Mouse (Mus musculus): ENCODE measurements around the gene Bcl2l2.

Bcl2l2 gene

DNA sequence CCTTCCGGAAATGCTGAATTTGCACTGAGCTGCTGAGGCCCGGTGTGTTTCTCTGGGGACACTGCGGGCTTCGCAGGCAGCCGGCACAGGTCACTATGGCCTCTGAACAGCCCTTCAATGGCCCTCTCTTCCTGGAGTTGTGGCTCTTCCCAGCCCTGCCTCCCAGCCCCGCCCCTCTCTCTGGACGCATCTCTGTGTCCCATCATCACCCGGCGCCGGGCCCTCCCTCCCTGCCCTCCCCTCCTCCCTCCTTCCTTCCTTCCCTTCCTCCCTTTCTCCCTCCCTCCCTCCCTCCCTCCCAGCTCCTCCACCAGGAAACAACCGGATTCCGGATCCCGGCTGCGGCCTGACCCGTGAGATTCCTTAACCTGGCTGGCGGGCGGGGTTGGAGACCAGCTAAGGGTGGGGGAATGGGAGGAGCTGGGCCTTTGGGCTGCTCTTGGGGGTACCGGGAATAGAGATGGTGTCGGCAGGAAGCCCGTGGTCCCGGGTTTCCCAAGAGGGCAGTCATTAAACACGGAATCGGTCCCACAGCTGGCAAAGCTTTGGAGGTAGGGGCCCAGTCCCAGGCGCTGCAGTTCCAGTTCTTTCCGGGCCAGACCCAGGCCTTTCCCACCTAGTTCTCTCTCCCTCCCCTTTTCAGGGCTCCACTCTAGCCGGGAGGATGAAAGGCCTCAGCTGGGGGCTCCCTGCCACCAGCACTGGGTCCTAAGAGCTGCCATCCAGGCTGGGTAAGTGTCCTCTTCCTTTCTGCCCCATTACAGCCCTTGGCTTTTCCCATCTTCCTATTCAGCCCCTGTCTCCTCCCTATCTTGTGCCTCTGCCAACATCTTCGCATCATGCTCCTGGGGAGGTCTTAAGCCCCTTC is at the start of gene Bcl2l2, which contains the start of gene Gm20521:
TSS of gene Bcl2l2 (plus strand) at position 224 of the 868 bp plus-strand sequence.
TSS of gene Gm20521 (plus strand) at position 288 of the 868 bp plus-strand sequence.
- peak; percentile 77 to 88 for DNase-seq (ENCODE audit: low spot score in 2 of 2)

DNA sequence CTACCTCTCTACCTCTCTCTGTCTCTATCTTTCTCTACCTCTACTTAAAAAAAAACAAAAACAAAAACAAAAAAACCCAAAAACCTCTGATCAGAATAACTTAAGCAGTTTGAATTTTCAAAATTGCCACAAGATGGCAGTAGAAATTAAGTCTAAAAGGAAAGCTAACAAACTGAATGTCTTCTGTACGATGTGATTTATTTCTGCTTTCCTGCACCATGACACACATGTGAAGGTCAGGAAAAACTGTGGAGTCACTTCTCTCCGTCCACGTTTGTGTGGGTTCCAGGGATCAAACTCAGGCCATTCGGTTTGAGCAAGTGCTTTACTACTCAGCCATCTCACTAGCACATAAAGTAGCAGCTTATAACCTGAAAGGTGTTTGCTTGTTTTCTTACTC is 39.7 kb upstream of the Bcl2l2 start:
- no peak for DNase-seq (ENCODE audit: low spot score in 2 of 2)

DNA sequence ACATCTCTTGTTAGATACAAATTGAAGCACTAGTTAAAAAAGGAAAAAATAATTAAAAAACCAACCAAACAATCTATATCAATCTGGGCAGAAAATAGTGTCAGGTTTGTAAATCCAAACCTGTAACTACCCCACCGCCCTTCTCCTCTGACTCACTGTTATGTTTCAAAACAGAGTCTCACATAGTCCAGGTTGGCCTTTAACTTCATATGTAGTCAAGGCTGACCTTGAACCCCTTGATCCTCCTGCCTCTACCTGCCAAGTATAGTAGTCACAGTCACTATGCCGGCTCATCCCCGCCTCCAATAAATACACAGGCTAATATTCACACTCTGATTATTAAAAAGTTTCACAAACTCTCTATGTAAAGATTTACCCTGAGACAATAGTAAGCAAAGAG is 27.5 kb upstream of the Bcl2l2 start:
- DNase-seq (ENCODE audit: low spot score in 2 of 2): no peak

DNA sequence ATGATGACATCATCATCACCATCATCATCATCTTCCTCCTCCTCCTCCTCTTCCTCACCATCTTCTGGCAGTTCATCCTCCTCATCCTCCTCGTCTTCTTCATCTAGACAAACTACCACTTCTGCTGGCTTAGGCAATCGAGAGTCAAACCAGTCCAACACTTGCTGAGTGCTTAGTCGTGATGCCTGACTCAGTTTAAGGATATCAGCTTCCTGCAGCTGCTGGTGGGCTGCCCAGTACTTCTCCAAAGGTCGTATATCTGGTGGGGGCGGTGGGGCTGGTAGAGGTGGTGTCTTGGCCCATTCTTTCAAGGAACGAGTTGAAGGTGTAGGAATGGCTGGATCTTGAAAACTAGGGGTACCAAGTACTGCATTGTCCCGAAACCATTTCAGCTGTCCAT is 26.5 kb upstream of the Bcl2l2 start:
- DNase-seq (ENCODE audit: low spot score in 2 of 2): no peak

DNA sequence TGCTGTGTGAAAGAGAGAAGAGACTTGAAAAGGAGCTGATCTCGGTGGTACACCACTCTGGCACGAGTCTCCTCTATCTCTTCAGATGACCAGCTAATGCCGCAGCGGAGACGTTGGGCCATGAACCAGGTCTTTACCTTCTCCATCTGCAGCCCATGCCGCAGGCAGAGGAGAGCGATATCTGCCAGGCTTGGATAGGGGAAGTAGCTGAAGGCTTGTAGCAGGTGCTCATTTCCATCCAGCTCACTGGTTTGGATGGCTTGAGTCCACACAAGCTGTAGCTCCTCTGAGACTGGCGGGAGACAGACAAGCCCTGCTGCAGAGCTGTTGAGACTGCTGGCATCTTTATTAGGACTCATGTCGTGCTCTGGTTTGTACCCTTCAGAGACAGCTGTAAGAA is 25.3 kb upstream of the Bcl2l2 start:
- DNase-seq (ENCODE audit: low spot score in 2 of 2): no peak

DNA sequence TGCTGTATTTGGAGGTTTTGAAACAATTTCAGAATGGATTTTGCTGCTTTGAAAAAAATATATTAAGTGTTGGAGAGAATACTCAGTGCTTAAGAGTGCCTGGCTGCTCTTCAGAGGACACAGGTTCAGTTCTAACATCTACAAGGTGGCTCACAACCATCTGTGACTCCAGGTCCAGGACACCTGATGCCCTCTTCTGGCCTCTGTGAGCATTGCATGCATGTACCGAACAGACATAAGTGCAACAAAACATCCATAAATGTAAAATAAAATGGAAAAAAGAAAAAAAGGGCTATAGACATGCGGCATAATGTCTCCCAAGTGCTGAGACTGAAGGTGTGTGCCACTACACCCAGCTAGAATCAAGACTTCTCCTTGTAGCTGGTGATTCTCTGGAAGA is 22.7 kb upstream of the Bcl2l2 start:
- DNase-seq (ENCODE audit: low spot score in 2 of 2): no peak

DNA sequence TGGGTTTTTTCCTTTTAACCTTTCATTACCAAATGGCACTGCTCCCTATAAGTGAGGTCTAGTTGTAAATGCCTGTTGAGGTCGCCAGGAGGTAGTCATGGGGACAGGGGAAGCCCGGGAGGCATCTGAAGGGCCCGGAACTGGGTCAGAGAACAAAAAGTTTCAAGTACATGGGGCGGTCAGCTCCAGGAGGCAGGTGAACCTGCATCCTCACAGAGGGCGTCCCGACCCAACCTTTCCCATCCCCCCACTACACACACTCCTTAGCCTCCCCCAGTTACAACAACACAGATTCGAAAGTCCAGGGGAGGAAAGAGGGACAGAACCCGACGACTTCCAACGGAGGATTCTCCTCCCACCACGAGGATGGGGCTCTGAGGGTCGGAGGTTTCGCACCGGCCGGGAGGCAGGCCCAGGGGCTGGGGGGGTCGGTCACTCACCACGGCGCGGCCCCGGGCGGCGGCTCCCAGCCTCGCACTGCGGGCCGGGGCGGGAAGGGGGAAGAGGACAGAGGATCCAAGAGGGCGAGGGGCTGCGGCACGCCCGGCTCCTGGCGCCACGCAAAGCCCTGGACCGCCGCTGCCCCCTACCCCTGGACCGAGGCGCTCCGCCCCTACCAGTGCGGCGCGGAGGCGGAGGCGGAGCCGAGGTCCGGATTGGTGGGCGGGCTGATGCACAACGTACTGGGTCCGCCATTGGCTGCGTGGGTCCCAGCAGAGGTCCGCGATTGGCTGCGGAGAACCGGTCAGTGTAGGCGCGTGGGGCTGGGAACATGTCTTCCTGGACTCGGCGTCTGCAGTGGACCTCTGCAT is 19.5 kb upstream of the Bcl2l2 start:
- DNase-seq (ENCODE audit: low spot score in 2 of 2): peak; percentile 89 to 91

DNA sequence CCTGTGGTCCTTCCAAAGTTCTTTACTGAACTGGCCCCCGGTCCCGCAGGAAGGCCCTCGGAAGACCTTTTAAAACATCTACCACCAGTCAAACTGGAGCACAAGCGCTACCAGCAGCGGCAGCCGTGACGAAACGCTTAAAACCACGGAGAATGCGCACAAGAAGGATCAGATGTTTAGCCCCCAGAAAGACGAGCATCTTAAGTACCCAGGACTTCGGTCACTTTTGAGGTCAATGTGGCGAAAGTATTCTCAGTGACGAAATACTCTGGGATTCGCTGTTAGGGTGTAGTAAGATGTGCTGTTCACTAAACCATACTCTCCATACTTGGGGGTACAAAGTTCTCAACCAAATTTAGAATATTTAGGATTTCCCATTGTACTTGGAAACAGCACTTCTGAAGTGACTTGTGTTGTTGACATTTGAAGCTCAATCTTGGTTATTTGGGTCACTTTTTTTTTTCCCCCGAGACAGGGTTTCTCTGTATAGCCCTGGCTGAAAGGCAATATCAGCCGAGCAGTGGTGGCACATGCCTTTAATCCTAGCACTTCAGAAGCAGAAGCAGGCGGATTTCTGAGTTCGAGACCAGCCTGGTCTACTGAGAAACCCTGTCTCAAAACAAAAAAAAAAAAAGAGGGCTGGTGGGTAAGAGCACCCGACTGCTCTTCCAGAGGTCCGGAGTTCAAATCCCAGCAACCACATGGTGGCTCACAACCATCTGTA is 18.7 kb upstream of the Bcl2l2 start:
- no peak for DNase-seq (ENCODE audit: low spot score in 2 of 2)

DNA sequence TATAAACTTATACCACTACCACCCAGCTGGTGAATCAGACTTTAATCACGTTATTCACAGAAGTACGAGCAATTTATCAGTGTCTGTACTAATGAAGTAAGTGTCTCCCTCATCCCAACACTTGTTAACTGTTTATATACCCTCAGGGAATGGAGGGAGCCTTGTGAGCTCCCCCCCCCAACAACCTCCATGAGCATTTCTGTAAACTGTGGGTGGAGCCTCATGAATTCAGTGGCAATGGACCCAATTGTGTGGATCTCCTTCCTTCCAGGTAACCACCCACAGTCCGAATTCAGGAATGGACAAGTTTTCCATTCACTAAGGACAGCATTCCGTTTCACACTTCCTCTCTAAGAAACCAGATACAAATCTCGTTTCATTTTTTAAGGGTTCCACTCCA is 17.6 kb upstream of the Bcl2l2 start:
- DNase-seq (ENCODE audit: low spot score in 2 of 2): no peak

DNA sequence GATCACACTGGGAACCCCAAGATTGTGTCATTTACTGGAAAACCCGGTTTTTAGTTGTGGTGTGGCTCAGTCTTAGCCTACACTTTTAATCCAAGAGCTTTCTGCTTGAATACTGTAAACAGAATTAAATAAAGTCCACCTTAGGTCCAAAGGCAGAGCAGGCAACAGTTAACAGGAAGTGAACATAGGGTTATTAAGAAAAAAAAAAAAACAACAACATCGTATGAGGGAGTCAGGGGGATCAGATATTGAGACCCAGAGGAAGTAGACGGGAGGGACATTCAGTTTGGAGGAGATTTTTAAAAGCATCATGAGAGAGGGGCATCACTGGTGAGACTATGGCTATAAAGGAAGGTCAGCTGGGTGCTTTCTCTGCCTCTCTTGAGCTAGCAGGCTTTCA is 16.9 kb upstream of the Bcl2l2 start:
- DNase-seq (ENCODE audit: low spot score in 2 of 2): no peak

DNA sequence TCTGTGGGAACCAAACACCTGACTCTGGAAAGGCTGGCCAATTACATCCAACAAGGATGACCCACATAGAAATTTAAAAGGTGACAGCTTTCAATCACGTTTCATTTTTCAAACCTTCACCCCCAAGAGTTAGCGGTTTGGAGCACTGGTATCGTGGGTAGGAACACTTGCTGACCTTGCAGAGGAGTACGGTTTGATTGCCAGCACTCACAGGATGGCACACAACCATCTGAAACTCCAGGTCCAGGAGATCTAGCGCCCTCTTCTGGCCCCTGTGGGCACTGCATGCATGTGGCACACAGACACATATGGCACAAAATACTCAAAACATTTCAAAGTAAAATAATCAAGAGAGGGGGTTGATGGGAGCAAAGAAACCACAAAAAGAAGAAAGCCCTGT is 16.2 kb upstream of the Bcl2l2 start:
- DNase-seq (ENCODE audit: low spot score in 2 of 2): no peak

DNA sequence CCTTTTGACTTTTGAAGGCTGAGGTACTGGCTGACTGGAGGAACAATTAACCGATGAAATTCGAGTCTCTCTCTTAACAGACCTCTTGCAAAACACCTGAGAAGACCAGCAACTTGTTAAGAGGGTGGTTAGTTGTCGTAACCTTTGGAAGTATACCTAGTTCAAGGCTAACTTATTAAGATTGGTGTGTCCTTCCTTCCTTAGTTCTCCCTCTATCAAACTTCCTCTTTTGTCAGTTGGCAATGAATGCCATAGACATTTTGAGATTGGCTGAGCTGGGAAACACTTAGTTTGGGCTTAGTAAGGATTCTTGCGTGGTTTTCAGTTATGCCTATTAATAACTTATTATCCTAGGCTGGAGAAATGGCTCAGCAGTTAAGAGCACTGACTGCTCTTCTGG is 15.2 kb upstream of the Bcl2l2 start:
- no peak for DNase-seq (ENCODE audit: low spot score in 2 of 2)

DNA sequence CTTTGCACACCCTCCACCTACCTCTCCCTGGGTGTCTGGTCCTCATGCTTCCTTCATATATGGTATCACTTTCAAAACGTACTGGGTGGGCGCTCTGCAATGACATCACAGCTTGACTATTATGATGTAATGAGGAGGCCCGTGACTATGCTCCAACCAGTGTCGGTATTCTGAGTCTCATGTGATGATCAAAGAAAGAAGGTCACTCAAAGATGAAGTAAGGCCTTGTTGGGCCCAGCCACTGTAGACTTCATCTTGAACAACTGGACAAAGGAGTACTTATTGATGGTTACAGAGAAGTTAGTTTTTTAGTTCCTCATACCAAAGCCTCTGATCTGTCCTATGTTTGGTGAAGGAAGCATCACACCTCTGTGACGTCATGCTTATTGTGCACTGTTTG is 12.3 kb upstream of the Bcl2l2 start, which contains the start of gene Homez:
TSS of gene Homez (minus strand) at position 101 of the 400 bp plus-strand sequence.
- DNase-seq (ENCODE audit: low spot score in 2 of 2): no peak

DNA sequence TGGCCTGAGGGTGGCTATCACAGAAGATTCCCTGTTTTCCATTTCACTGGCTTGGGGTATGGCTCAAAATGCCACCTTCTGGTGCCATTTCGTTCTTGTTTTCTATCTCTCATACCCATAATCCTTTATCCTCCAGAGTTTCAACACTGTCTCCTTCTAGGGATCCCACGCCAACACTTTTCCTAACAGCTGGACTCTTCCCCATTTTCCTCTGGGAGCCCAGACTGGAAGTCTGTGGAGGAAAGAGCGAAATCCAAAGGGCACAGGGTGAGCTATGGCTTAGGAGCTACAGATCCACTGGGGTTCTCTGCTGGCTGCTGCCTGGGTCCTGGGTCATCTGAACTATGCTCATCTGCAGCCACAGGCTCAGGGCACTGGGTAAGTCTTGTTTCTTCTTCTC is 9.0 kb upstream of the Bcl2l2 start:
- DNase-seq (ENCODE audit: low spot score in 2 of 2): no peak

DNA sequence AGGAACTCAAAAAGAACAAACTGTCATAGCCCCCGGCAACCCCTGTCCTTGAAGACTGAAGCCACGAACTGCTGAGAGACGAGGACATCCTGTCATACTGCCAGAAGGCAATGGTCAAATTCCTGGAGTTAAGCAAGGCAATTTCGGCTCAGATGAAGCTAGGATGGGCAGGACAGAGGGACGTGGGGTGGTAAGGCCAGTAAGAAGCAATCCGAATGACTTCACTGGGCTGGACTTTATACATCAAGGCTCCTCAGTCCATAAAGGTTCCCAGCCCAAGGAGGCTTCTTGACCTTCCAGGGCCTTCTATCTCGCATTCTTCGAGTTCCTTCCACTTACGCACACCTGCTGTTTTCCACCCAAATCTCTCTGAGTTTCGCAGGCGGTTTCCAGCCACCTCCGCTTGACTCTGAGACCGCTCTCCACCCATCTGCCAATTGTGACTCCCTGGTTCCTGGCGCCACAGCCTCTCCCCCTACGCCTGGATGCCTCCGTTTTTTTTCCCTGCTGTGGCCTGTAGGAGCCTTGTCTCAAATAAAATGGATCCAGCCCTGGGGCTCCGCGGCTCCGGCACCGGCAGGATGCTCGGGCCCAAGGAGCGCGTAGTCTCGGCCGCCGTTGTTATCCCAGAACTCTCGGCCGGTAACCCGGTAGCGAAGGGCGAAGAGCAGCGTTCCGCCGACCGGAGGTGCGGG is 7.2 kb upstream of the Bcl2l2 start:
- no peak for DNase-seq (ENCODE audit: low spot score in 2 of 2)

DNA sequence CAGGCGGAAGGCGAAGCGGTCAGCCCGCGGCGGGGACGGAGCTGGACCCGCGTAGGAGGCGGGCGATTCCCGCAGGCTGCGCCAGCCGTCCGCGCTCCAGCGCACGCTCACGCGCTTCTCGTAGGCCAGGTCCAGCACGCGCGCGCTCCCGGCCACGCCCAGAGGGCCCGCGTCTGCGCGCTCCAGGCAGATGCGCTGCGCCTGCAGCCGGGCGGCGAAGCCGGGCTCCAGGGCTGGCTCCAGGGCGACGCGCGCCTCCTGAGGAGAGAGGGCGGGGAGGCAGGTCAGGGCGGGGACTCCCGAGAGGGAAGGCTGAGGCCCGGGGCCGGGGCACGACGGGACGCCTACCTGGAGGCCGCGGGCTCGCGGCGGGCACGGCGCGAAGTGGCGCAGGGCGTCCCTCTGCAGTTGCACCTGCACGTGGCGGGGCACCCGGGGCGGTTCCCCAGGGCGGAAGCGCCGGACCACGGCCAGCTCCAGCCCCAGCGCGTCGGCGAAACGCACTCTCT is 6.6 kb upstream of the Bcl2l2 start:
- peak; percentile 87 to 88 for DNase-seq (ENCODE audit: low spot score in 2 of 2)

DNA sequence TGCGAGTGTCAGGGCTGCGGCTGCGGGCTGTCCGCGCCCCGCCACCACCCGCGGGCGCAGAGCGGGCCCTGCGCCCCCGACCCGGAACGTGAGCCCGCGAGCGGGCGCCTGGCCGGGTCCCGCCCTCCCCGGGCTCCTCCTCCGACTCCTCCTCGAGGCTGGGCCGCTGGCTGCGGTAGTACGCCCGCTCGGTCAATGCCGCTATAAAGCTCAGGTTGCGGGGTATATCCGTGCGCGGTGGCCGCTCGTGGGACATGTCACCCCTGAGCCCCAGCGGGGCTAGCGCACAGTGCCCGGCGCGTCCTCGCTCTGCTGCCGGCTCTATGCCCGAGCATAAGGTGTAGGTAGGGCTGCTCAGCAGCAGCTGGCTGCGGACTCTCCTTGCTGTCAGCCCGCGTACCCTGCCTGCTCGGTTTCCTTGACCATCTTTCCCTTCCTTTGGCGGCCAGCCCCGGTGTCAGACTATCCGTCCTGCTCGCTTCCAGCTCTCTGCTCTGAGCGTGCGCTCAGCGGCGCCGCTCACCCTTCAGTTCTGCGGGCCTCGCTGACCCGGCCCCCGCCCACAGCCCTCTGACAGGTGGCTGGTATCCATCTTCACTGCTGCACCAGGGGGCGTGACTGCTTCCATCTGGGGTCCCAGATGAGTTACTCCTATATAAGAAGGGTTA is 6.0 kb upstream of the Bcl2l2 start, which contains the start of gene Ppp1r3e:
TSS of gene Ppp1r3e (minus strand) at position 503 of the 668 bp plus-strand sequence.
- DNase-seq (ENCODE audit: low spot score in 2 of 2): peak in 1 of 2 experiments; percentile 62

DNA sequence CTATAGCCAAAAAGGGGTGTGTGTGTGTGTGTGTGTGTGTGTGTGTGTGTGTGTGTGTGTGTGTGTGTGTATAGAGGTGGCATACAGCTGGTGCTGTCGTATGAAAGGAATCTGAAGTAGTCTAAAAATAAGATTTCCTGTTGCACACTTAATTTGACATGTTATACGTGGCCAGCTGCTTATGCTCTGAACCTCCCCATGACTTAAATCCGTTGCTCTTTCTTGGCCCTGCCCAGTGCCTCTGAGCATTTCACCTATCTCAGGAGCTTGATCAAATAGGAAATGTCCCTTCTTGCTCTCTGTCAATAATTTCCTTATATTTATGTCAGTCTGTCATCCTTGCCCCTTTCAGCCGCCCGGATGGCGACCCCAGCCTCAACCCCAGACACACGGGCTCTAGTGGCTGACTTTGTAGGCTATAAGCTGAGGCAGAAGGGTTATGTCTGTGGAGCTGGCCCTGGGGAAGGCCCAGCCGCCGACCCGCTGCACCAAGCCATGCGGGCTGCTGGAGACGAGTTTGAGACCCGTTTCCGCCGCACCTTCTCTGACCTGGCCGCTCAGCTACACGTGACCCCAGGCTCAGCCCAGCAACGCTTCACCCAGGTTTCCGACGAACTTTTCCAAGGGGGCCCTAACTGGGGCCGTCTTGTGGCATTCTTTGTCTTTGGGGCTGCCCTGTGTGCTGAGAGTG is 990 bp downstream of the Bcl2l2 start:
- no peak for DNase-seq (ENCODE audit: low spot score in 2 of 2)

DNA sequence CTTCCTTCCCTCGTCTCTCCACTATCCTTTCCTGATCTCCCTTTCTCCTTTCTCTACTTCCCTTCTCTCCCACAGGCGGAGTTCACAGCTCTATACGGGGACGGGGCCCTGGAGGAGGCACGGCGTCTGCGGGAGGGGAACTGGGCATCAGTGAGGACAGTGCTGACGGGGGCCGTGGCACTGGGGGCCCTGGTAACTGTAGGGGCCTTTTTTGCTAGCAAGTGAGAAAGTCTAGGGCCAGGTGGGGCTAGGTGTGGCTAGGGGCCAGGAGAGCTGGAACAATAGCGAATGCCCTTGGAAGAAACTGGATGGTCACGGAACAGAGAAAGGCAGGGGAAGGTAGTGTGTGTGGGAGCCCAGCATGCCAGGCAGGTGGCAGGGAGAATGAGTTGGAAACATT is 2.1 kb downstream of the Bcl2l2 start:
- DNase-seq (ENCODE audit: low spot score in 2 of 2): no peak

DNA sequence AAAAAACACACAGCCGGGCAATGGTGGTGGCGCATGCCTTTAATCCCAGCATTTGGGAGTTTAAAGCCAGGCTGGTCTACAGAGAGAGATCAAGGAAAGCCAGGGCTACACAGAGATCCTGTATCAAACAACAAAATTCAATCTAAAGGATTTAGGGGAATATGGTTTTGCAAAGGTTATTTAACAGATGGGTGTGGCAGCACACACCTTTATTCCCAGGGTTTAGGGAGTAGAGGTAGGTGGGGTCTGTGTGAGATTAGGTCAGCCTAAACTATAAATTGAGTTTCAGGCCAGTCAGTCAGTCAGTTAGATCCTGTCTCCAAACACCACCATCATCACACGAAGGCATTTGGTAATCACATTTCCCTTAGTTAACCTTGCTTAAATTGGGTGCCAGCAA is 9.0 kb downstream of the Bcl2l2 start, which contains the start of gene Pabpn1:
TSS of gene Pabpn1 (plus strand) at position 301 of the 400 bp plus-strand sequence.
- DNase-seq (ENCODE audit: low spot score in 2 of 2): no peak
